Mouse (Mus musculus): ENCODE measurements at regions not wholly inside any gene's neighbourhood (a gene's known extent, or its start where the extent isn't known, plus 50 kb on each side); places are given as distances from the start of the nearest gene placed in this dataset.

DNA sequence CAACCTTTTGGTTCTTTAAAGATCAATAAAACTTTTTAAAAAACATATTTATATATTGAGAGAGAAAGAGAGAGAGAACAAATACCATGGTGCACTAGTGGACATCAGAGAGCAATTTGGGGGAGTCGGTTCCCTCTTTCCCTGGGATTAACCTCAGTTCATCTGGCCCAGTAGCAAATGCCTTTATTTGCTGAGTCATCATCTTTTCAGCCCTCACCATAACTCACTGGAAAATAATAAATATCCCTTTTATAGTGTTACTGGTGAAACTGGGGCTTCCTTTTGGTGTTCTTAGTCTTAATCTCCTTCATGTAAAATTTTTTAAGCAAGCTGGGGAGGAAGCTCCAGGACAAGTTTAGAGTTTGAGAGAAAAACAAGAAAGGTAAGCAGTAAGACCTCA is 105.3 kb upstream of the Arg1 start:
- DNase-seq (ENCODE audit: low read depth, low spot score): no peak

- DNase-seq (ENCODE audit: low read depth, low spot score): no peak
Measured at GRCm38 (mm10) chr10:25029387-25029915, 102.2 kb upstream of the Arg1 start.

DNA sequence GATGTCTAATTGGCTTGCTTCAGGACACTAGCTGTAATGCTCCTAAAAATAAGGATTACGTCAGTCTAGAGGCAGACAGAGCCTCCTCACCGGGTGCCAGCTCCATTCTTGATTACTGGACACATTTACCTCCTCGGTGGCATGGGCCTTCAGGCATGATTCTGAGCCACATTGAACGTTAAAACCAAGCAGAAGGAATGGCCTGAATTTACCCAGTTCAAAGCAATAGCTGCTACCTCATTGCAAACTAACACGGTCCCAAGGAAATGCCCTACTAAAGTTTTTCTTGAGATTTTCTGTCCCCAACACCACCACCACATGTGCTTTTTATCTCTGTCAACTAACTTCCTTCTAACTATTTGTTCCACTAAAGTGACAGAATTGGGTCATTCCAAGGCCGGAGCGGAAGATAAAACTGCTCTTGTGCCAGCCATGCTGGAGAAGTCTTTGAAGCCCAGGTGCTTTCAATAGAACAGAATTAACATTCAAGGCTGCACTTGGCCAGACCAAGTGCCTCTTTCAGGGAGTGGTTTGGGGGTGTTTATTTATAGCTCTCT is 96.4 kb upstream of the Arg1 start:
- DNase-seq (ENCODE audit: low read depth, low spot score): no peak

- no peak for DNase-seq (ENCODE audit: low read depth, low spot score)
Measured at GRCm38 (mm10) chr10:25023044-25023540, 95.8 kb upstream of the Arg1 start.

GRCm38 (mm10) chr10:25018946-25019345 is 91.7 kb upstream of the Arg1 start:
- DNase-seq (ENCODE audit: low read depth, low spot score): no peak

DNA sequence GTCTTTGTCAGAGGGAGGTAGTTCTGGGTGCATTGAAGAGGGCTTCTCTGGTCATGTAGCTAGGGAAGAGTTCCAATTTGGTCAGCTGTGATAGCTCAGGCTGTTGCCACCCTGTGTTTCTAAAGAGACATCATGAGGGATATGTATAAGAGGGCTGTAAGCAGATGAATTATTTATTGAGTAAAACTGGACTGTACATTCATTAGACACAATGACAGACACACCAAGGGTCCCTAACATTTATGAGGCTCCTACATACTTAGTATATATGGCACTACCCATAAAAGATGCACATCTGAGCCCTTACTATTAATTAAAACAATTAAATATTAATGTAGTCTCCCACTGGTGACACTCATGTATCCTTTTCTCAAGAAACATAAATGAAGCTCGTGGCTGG is 90.6 kb upstream of the Arg1 start:
- DNase-seq (ENCODE audit: low read depth, low spot score): no peak

DNA sequence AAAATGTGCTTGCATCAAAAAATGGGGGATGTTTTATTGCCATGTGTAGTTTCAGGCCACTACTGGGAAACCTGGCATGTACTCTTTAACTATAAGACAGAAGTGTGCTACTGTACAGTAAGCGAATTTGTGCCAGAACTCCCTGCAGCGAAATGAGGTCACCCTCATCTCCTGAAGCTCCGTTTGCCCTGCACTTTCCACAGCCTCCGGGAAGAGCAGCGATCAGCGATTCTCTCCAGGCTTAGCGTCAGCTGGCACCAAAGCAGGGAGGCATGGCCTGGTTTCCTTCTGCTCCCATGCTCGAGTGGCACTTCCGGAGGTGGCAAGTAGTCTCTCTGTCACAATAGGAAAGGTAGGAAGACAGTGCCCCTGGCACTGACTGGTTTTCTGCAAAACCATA is 88.8 kb upstream of the Arg1 start:
- no peak for DNase-seq (ENCODE audit: low read depth, low spot score)

- no peak for DNase-seq (ENCODE audit: low read depth, low spot score)
Measured at GRCm38 (mm10) chr10:25012129-25012528, 84.8 kb upstream of the Arg1 start.

- no peak for DNase-seq (ENCODE audit: low read depth, low spot score)
Measured at GRCm38 (mm10) chr10:25001299-25001698, 74.0 kb upstream of the Arg1 start.

DNA sequence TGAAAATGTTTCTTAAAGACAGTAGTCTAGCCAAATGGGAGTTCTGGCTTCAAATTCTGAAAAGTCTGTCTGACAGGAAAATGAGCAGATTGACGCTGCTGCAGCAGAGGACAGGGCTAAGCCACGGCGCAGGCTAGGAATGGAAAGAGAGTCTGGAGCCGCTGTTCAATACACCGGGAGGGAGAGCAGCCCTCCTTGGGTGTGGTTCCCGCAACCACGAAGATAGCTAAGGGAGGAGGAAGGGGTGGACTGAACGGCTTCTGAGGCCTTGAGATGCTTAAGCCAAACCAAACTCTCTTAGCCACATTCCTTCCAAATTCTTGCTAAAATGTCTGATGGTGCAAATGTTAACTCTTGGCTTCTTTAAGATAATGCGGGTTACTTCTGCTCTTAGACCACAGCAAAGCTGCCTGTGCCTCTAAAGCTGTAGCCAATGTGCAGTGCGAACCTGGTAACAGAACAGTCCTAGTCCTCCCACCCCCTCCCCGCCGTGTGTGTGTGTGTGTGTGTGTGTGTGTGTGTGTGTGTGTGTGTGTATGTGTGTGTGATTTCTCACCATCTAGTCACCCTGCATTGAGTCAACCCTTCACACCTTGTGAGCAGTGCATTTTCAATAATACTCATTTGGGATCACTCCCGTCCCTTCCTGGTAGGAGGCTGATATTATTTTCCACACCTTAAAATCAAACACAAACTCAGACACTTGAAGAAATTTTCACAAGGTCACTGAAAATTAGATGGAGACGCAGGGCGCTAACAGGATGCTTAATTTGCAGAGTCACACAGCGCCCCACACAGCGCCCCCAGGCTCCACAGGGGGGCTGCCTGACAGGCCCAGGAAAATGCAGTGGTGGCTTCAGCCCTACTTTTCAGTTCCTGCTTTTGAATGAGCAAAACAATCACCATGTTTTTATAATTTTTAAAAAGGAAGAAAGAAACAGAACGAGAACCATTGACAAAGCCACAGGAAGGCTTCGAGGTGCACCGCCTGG is 73.2 kb upstream of the Arg1 start:
- no peak for DNase-seq (ENCODE audit: low read depth, low spot score)

DNA sequence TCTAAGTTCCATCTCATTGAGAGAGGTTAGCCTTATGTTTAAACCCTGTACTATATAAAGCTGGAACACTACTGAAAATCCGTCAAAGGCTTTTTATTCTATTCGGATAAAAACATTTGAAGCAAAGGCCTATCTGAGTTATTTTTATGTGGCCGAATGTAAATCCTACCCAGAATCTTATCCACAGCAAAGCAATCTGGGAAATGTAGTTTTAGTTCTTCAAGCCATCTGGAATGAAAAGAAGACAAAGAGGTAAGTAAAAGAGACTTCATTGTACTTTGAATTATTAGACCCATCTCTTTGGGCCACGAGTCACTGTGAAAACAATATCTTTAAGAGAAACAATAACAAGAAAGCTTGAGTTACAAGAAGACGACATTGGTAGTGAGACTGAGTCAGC is 72.5 kb upstream of the Arg1 start:
- DNase-seq (ENCODE audit: low read depth, low spot score): no peak

GRCm38 (mm10) chr10:24997661-24998060 is 70.4 kb upstream of the Arg1 start:
- no peak for DNase-seq (ENCODE audit: low read depth, low spot score)

DNA sequence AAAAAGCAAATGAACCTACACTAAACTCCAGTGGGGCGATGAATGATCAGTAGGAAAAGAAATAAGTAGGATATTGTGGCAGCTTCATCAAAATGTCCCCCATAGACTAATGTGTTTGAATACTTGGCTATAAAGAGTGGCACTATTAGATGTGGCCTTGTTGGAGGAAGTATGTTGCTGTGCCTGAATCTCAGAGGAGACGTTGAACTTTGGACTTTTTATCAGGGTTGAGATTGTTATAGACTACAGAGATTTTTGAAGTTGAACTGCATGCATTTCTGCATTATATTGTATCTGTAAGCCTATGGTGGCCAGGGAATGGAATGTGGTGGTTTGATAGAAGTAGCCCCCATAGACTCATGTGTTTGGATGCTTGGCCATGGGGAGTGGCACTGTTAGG is 68.5 kb upstream of the Arg1 start:
- no peak for DNase-seq (ENCODE audit: low read depth, low spot score)

DNA sequence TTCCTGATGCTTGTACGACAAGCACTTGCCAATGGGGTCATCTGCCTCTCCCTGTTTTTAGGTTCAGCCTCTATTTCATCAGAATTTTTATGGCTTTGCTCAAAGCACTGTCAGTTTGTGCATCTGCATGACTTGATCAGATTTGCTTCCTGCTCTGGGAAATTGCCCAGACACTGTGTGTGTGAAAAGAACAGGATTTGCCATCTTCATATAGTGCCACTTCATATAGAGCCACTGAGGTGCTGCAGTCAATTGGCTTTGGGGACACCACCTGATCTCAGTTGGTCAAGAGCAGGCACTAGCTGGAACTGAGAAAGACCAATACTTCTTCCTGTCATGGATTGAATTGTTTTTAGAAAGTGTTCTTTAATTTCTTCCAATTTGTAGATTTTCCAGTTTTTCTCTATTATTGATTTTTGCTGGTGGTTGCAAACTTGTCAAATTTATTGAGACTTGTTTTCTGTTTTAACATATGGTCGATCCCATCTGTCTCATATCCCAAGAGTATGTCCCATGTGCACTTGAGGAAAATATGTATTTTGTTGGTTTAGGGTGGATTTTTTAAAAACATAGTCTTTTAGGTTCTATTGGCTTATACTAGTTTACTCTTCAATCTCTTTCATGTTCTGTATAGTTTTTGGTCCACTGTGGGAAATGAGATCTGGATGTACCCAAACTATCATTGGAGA is 62.8 kb upstream of the Arg1 start:
- DNase-seq (ENCODE audit: low read depth, low spot score): no peak

GRCm38 (mm10) chr10:24984801-24985200 is 57.5 kb upstream of the Arg1 start:
- DNase-seq (ENCODE audit: low read depth, low spot score): no peak

DNA sequence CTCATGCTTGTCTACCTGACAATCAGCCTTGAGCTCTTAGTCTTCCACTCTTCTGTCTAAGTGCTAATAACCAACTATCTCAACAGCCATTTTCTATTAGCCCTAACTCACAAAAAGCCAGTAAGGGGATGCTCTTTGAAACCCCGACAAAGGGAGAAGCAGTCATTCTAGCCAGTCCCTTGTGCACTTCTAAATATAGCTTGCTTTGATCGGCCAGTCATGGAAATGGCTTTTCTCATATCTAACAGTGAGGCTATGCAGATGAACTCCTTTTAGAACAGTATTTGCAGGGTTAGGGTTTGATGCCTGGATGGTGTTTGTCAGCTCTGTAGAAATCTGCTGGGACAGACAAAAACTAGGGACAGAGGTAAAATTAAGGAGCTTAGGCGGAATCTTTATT is 54.5 kb upstream of the Arg1 start:
- DNase-seq (ENCODE audit: low read depth, low spot score): no peak

All from CD4-positive, CD25-positive, alpha-beta regulatory T cell, adult 2 months (primary cell).